Mouse (Mus musculus): ENCODE results near the gene Mzt1. TPM values are rescaled to one million over a fixed set of nuclear protein-coding genes. Genes with fewer than 3 reads are reported as not detected.

Mzt1 gene
- 10 to 100 TPM; 29.3 to 32.1 TPM for total RNA-seq (2023)

DNA sequence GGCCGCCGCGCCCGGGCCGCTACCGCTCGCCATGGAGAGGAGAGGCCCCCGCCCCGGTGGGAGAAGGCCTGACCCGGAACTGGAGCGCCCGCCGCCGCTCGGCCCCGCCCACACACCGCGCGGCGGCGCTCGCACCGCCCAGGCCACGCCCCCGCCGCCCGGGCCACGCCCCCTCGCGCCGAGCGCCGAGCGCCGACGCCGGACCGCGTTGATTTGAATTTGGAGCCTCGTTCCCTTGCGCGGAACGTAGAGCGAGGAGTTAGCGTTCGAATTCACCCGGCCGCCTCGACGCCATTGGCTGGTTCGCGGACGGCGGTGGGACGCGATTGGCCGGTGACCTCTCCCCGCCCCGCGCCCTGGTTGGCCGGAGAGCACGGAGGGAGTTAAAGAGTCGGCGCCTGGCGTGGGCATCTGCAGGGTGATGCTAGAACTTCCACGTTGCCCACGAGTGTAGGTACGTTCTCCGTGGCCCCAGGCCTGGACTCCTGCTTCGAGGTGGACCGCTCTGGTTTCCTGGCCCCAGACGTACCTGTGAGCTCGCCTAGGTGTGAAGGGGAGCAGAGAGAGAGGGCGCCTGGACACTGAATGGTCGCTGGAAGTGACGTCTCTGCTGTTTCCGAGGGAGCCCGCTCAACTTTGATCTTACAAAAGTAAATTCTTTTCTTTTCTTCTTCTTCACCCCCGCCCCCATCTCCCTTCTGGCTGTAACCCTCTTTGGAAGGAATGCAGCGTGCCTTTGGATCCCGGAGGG lies at the start of gene Mzt1, which contains the start of gene Bora:
Gene Mzt1, minus strand, starts transcription at position 104 of the 751 bp plus-strand sequence.
Gene Bora, plus strand, starts transcription at position 192 of the 751 bp plus-strand sequence.

DNA sequence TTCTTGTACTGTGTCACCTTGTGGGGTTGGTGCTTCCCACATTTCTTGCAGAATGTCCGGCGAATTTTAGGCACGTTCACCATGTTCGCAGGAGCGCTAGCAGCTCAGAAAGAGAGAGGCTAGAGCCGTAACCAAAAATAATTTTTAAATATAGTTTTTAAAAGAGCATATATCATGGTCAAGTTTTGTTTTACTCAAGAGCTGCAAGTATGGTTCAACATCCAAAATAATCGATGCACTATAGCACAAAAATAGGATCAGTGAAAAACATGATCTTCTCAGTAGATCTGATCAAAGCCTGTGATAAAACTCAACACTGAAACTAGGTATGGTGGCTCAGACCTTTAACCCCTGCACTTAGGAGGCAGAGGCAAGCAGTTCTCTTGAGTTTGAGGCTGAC lies 51.7 kb downstream of the Mzt1 start, which contains the start of gene Rpl36a-ps1:
Gene Rpl36a-ps1, minus strand, starts transcription at position 101 of the 400 bp plus-strand sequence.

Other genes starting within 250 kb of the Mzt1 start
- 10 to 100 TPM in 1 of 2 experiments, not detected in 1; 10.1 TPM for gene Rpl36a-ps1, start 51.8 kb downstream of the Mzt1 start, total RNA-seq (2023)
- 10 to 100 TPM; 15.9 to 16.6 TPM for gene Bora, start 88 bp upstream of the Mzt1 start, total RNA-seq (2023)
- 10 to 100 TPM; 24.4 to 25.8 TPM for gene Pibf1, start 53.3 kb upstream of the Mzt1 start, total RNA-seq (2023)
- 10 to 100 TPM; 35.7 to 36.2 TPM for gene Dis3, start 53.6 kb upstream of the Mzt1 start, total RNA-seq (2023)